Mouse (Mus musculus): Measurements from ENCODE around the gene Wfdc11. TPM values are rescaled to one million over a fixed set of nuclear protein-coding genes. Genes with fewer than 3 reads are reported as not detected.

The Wfdc11 gene
- total RNA-seq, 2 experiments from 2014 or later, result not detected

DNA sequence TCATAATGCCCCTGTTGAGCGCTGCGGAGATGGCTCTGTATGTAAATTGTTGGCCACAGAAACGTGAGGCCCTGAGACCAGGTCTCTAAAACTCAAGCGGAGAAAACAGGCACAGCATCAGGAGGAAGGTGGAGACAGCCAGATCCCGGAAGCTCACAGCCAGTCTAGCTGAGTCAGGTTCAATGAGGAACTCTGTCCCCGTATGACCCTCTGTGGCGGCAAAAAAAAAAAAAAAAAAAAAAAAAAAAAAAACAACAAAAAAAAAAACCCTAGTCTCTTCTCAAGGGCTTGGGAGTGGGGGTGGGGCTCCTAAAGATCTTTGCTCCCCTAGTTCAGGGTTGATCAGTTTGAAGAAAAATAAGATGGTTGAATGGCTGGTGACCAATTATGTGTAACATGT lies 32.8 kb downstream of the Wfdc11 start:
- DNase-seq (ENCODE audit: low spot score in 2 of 2), result no peak

DNA sequence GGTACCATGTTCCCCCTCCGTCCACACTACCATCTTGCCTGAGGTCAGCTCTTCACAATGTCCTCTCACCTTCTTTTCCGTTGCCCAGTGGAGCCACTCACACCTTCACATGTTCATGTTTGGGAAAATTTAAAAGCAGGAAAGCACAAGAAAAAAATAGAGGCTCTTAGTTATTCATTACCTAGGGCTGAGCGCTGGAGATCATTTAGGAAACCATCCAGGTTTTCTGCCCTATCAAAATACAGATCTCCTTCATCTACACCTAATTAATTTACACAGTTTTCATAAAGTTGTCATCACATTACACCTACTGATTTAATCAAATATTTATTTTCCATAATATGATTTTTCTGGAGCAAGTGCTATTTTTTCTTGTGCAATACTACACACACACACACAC lies 35.2 kb downstream of the Wfdc11 start, which contains the start of gene Wfdc16:
Gene Wfdc16, minus strand, starts transcription at position 101 of the 400 bp plus-strand sequence.
- no peak for DNase-seq (ENCODE audit: low spot score in 2 of 2)

DNA sequence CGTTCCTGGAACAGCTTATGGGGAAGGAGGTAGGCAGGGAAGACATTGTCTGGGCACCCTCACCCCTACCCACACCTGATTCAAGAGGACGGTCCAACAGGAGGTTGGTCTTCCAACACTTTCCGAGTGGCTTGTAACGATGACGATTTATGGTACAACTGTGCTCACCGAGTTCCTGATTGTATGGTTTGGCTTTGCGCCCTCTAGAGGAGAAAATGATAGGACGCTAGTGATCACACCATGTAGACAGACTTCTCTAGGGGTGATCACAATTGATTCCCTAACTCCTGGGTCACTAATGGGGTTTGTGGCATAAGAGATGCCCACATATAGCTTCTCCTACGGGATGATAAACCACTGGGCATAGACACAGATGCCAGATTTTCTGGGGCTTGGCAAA lies 38.6 kb downstream of the Wfdc11 start:
- no peak for DNase-seq (ENCODE audit: low spot score in 2 of 2)

DNA sequence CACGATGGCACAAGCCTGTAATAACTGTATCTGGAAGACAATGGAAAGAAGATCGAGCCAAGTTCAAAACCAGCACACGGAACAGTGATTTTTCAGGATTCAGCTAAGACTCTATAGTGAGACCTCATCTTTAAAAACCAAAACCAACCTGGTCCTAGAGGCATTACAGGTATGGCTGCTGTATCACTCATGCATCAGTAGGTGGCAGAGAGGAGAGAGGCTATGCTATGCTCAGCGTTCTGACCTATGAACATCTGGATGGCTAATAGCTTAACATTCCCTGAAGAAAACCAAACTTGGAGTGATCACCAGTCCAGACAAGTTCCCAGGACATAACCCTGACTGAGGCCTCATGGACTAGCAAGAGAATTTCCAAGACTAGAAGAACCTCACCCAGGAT lies 52.1 kb downstream of the Wfdc11 start:
- DNase-seq (ENCODE audit: low spot score in 2 of 2), result no peak

DNA sequence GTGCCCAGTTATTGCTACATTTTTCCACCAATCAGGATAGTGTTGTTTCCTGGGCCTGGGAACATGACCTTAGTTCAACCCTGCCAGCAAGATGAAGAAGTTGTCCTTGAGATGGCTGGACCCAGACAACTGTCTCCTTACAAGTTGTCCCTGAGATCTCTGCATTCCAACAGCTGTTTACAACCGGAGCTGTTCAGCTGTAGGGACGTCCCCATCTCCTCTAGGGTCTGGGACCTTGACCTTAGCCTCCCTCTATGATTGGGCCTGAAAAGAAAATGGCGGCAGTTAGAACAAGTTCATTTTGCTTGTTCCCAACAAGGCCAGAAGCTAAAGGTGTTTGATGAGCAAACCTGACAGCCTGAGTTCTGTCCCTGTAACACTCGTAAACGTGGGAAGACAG lies 54.8 kb downstream of the Wfdc11 start:
- no peak for DNase-seq (ENCODE audit: low spot score in 2 of 2)

DNA sequence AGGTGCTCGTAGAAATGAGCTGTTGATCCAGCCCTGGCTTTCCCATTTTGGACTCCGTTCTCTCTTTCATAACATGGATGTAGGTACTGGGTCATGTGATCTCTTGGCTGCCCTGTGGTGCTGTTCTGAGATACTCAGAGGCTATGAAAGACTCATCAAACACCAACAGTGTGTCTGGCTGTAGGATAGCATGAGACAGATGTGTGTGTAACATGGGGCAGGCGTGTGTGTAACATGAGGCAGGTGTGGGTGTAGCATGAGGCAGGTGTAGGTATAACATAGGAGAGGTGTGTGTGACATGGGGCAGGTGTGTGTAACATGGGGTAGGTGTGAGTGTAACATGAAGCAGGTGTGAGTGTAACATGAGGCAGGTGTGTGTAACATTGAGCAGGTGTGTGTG lies 58.5 kb downstream of the Wfdc11 start:
- no peak for DNase-seq (ENCODE audit: low spot score in 2 of 2)

DNA sequence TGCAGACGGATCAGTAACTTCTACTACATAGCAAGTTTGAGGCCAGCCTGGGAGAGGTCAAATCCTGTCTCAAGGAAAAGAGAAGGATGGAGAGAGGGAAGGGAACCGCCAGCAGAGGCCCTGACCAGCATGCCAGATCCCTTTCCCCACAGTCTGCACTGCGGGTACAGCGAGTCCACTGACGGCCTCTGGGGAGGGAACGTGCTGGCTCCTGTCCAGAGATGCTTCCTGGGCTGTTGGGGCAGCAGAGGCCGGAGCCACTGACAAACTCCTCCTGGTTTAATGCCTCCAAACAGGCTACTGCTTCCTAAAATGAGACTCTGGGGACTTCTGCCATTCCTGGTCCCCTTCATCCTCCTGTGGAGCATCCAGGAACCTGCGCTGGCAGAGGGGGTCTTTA lies 60.4 kb downstream of the Wfdc11 start, which contains the start of the genes Wfdc6b and Wfdc8:
Gene Wfdc6b, plus strand, starts transcription at position 52 of the 400 bp plus-strand sequence.
Gene Wfdc8, minus strand, starts transcription at position 156 of the 400 bp plus-strand sequence.
- peak in 1 of 2 experiments; percentile 53 for DNase-seq (ENCODE audit: low spot score in 2 of 2)

Other genes with a start within 250 kb of the Wfdc11 start
- gene Sdc4, start 230.2 kb downstream of the Wfdc11 start, total RNA-seq (2021), result 100 to 1,000 TPM; 133 to 150 TPM
- 10 to 100 TPM; 28.7 to 33.3 TPM for gene Sys1, start 217.1 kb downstream of the Wfdc11 start, total RNA-seq (2021)
- gene Gm20458, start 213.1 kb downstream of the Wfdc11 start, total RNA-seq (2021), result 1 to 10 TPM in 1 of 2 experiments, not detected in 1; 5.7 TPM
- gene Trp53tg5, start 200.4 kb downstream of the Wfdc11 start, total RNA-seq (2021), result not detected
- gene Dbndd2, start 188.0 kb downstream of the Wfdc11 start, total RNA-seq (2021), result 10 to 100 TPM in 1 of 2 experiments, 1 to 10 TPM in 1; 7.6 to 20.9 TPM
- gene Pigt, start 176.6 kb downstream of the Wfdc11 start, total RNA-seq (2021), result 10 to 100 TPM; 63.3 to 93.6 TPM
- gene Wfdc2, start 111.7 kb downstream of the Wfdc11 start, total RNA-seq (2021), result under 1 TPM in 1 of 2 experiments, not detected in 1; 0.74 TPM
- gene Spint3, start 100.6 kb downstream of the Wfdc11 start, total RNA-seq (2021), result not detected
- gene Wfdc6a, start 88.6 kb downstream of the Wfdc11 start, total RNA-seq (2021), result under 1 TPM; 0.38 to 0.40 TPM
- not detected for gene Eppin, start 80.5 kb downstream of the Wfdc11 start, total RNA-seq (2021)
- gene Wfdc6b, start 60.6 kb downstream of the Wfdc11 start, total RNA-seq (2021), result not detected
- not detected for gene Wfdc8, start 60.5 kb downstream of the Wfdc11 start, total RNA-seq (2021)
- gene Wfdc16, start 35.3 kb downstream of the Wfdc11 start, total RNA-seq (2021), result not detected
- not detected for gene Wfdc10, start 18.0 kb downstream of the Wfdc11 start, total RNA-seq (2021)
- not detected for gene Wfdc9, start 17.5 kb downstream of the Wfdc11 start, total RNA-seq (2021)
- gene Wfdc13, start 11.0 kb upstream of the Wfdc11 start, total RNA-seq (2021), result not detected
- not detected for gene Spint4, start 24.4 kb upstream of the Wfdc11 start, total RNA-seq (2021)
- gene Spint5, start 41.2 kb upstream of the Wfdc11 start, total RNA-seq (2021), result not detected
- under 1 TPM; 0.20 to 0.45 TPM for gene Wfdc3, start 71.8 kb upstream of the Wfdc11 start, total RNA-seq (2021)
- gene Dnttip1, start 71.9 kb upstream of the Wfdc11 start, total RNA-seq (2021), result 10 to 100 TPM; 34.0 to 35.2 TPM
- 1 to 10 TPM; 1.4 to 4.0 TPM for gene Ube2c, start 95.8 kb upstream of the Wfdc11 start, total RNA-seq (2021)
- gene Tnnc2, start 105.9 kb upstream of the Wfdc11 start, total RNA-seq (2021), result 10 to 100 TPM in 1 of 2 experiments, not detected in 1; 11.3 TPM
- gene Snx21, start 111.7 kb upstream of the Wfdc11 start, total RNA-seq (2021), result 10 to 100 TPM; 25.0 to 28.4 TPM
- gene Acot8, start 130.8 kb upstream of the Wfdc11 start, total RNA-seq (2021), result 10 to 100 TPM; 32.6 to 36.6 TPM
- gene Zswim3, start 131.0 kb upstream of the Wfdc11 start, total RNA-seq (2021), result 1 to 10 TPM; 4.2 to 5.3 TPM
- gene Zswim1, start 148.6 kb upstream of the Wfdc11 start, total RNA-seq (2021), result 10 to 100 TPM; 11.0 to 11.4 TPM
- gene Spata25, start 154.4 kb upstream of the Wfdc11 start, total RNA-seq (2021), result not detected
- 100 to 1,000 TPM; 103 to 106 TPM for gene Ctsa, start 158.8 kb upstream of the Wfdc11 start, total RNA-seq (2021)
- 1 to 10 TPM; 1.4 to 1.7 TPM for gene Neurl2, start 159.4 kb upstream of the Wfdc11 start, total RNA-seq (2021)
- gene Pltp, start 183.6 kb upstream of the Wfdc11 start, total RNA-seq (2021), result 10 to 100 TPM; 22.5 to 55.9 TPM
- gene Pcif1, start 205.2 kb upstream of the Wfdc11 start, total RNA-seq (2021), result 10 to 100 TPM; 35.1 to 48.6 TPM
- 10 to 100 TPM; 20.9 to 22.4 TPM for gene Zfp335, start 237.7 kb upstream of the Wfdc11 start, total RNA-seq (2021)